Mouse (Mus musculus): Measurements from ENCODE around the gene Armh1. TPM values are rescaled to one million over a fixed set of nuclear protein-coding genes. Genes with fewer than 3 reads are reported as not detected.

The Armh1 gene
- polyA plus RNA-seq, 1 experiment = 0.25 TPM

DNA sequence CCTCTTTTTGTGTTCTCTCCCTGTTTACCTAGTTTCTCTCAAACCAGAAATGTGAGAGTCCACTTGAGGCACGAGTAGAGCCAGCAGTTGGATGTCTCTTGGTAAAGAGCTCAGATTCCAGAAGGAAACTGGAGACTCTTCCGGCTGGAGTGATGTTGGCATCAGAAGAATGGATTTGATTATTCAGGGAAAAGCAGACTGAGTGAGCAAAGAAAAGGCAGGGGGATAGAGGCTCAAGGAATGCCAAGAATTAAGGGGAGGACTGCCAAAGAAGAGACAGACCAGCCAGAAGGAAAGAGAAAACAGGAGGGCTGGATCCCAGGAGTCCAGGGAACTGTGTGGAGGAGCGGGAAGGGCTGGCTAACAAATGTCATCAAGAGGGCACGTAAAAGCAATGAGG is 16.1 kb downstream of the Armh1 start:
- TF ChIP-seq CTCF (conservative IDR thresholded peaks at IDR 0.05; ENCODE audit: insufficient read depth, insufficient read length, low read depth, low read length) = no peak
- TF ChIP-seq POLR2A (IDR thresholded peaks at IDR 0.05; ENCODE audit: low read depth, low read length) = no peak
- H3K27ac ChIP-seq (ENCODE audit: insufficient read depth, low read depth, low read length) = no peak overlapping the region
- no peaks in the 10 kb centered on the region for H3K4me1 ChIP-seq (ENCODE audit: control insufficient read depth, insufficient read depth, low read length)
- DNase-seq = no peak
- no peak overlapping the region for H3K4me3 ChIP-seq (ENCODE audit: insufficient read depth, low read depth, low read length)
- H3K36me3 ChIP-seq (ENCODE audit: control insufficient read depth, insufficient read depth, low read length) = no peaks in the 10 kb centered on the region
- 69% methylated on average over 4 of the region's 4 CpGs for WGBS
- H3K27me3 ChIP-seq (replicated peaks; ENCODE audit: control insufficient read depth, insufficient read depth, low read length) = no peaks in the 10 kb centered on the region

DNA sequence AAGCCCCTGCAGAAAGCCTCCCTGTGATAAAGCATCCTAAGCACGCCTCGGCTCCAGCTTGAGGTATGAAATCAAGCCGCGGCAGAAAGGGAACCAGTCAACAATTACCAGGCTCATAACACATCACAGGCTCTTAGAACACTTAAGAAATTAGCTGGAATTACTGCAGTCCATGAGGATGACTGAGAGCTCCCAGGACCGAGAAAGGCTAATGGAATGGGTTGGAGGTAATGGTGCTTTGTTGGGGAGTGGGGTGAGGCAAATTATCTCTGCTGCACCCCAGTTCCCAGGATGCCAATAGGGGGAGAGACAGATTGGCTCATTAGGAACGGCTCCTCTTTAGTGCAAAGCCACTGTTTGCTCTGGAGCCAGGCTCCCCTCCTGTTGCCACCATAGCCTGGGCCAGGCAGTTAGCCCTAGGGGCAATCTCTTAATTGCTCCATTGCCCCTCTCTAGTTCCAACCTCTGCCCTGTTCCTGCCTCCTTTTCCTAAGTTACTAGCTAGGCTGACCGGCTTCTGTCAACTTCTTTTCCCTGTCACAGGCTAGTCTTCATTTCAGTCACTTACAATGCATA is 17.7 kb downstream of the Armh1 start:
- Histone ChIP-seq H3K27ac (ENCODE audit: insufficient read depth, low read depth, low read length) (no peak overlapping the region), H3K27me3 (replicated peaks; ENCODE audit: control insufficient read depth, insufficient read depth, low read length) (no peaks in the 10 kb centered on the region), H3K4me1 (ENCODE audit: control insufficient read depth, insufficient read depth, low read length) (no peaks in the 10 kb centered on the region), H3K36me3 (ENCODE audit: control insufficient read depth, insufficient read depth, low read length) (no peaks in the 10 kb centered on the region), H3K4me3 (ENCODE audit: insufficient read depth, low read depth, low read length) (no peak overlapping the region)
- WGBS = 48% methylated on average over 7 of the region's 7 CpGs
- no peak for DNase-seq
- TF ChIP-seq CTCF (conservative IDR thresholded peaks at IDR 0.05; ENCODE audit: insufficient read depth, insufficient read length, low read depth, low read length) = no peak
- TF ChIP-seq POLR2A (IDR thresholded peaks at IDR 0.05; ENCODE audit: low read depth, low read length) = no peak

DNA sequence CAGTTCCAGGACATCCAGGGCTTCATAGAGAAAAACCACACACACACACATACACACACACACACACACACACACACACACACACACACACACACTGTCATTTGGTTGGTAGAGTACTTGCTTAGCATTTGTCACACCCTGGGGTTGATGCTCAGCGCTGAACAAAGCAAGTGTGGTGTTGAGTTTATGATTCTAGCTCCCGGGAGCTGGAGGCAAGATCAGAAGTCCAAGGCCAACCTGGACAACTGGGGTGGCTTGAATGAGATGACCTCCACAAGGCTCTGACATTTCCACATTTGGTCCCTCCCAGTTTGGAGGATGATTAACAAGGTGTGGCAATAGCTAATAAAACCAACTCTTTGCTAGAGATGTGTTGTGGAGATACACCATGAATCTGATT is 20.7 kb downstream of the Armh1 start:
- H3K27ac ChIP-seq (ENCODE audit: insufficient read depth, low read depth, low read length) = no peak overlapping the region
- DNase-seq = peak; percentile 11
- no peak overlapping the region for H3K4me3 ChIP-seq (ENCODE audit: insufficient read depth, low read depth, low read length)
- TF ChIP-seq CTCF (conservative IDR thresholded peaks at IDR 0.05; ENCODE audit: insufficient read depth, insufficient read length, low read depth, low read length) (no peak), POLR2A (IDR thresholded peaks at IDR 0.05; ENCODE audit: low read depth, low read length) (no peak)
- H3K36me3 ChIP-seq (ENCODE audit: control insufficient read depth, insufficient read depth, low read length) = no peaks in the 10 kb centered on the region
- H3K4me1 ChIP-seq (ENCODE audit: control insufficient read depth, insufficient read depth, low read length) = no peaks in the 10 kb centered on the region
- H3K27me3 ChIP-seq (replicated peaks; ENCODE audit: control insufficient read depth, insufficient read depth, low read length) = no peaks in the 10 kb centered on the region
- 49% methylated on average over 2 of the region's 2 CpGs for WGBS

DNA sequence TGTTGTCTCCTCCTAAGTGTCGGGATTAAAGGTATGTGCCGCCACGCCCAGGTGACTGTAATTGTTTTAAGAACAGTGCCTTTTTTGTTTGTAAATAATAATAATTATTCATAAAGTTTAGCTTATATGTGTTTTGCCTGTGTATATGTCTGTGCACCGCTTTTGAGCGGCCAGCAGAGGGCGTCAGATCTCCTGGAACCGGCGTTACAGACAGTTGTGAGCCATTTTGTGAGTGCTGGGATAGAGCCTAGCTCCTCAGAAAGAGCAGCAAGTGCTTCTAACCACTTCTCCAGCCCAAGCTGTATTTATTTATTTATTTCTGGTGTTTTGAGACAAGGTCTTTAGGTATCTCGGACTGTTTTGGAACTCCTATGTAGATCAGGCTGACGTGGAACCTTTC is 21.6 kb downstream of the Armh1 start:
- TF ChIP-seq POLR2A (IDR thresholded peaks at IDR 0.05; ENCODE audit: low read depth, low read length) (no peak), CTCF (conservative IDR thresholded peaks at IDR 0.05; ENCODE audit: insufficient read depth, insufficient read length, low read depth, low read length) (peak; percentile 49)
- DNase-seq = no peak
- Histone ChIP-seq H3K4me3 (ENCODE audit: insufficient read depth, low read depth, low read length) (no peak overlapping the region), H3K27me3 (replicated peaks; ENCODE audit: control insufficient read depth, insufficient read depth, low read length) (no peaks in the 10 kb centered on the region), H3K4me1 (ENCODE audit: control insufficient read depth, insufficient read depth, low read length) (no peaks in the 10 kb centered on the region), H3K27ac (ENCODE audit: insufficient read depth, low read depth, low read length) (no peak overlapping the region), H3K36me3 (ENCODE audit: control insufficient read depth, insufficient read depth, low read length) (no peaks in the 10 kb centered on the region)
- WGBS = 71% methylated on average over 10 of the region's 10 CpGs

DNA sequence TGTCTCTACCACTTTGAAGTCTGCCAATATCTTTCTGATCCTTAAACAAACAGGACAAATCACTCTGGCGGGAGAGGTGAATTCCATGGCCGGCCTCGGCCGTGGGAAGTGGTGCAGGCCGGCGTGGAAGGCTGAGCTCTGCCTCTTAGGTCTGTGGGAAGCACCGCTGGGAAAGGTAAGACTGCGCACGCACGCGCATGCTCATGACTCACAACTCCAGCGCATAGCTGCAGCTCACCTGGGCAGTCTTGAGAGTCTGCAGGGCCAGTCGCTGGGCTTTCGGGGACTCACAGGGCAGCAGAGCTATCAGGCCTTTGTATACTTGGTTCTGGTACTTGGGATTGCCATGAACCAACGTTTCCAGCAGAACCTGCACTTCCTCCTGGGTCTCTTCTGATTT is 22.3 kb downstream of the Armh1 start:
- H3K36me3 ChIP-seq (ENCODE audit: control insufficient read depth, insufficient read depth, low read length) = no peaks in the 10 kb centered on the region
- 77% methylated on average over 15 of the region's 15 CpGs for WGBS

DNA sequence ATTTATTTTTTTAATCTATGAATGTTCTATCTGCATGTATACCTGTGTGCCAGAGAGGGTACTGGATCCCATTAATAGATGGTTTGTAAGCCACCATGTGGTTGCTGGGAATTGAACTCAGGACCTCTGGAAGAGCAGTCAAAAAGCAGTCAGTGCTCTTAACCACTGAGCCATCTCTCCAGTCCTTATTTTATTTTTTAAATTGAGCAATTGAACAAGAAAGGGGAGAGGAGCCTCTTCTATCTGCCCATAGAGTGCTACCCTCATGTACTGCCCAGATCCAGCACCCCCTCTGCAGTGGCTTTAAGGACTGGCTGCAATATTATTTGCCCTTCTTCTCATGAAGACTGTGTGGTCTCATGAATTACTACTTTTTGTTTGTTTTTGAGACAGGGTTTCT is 26.7 kb downstream of the Armh1 start:
- no peak overlapping the region for H3K27ac ChIP-seq (ENCODE audit: insufficient read depth, low read depth, low read length)
- no peak overlapping the region for H3K4me3 ChIP-seq (ENCODE audit: insufficient read depth, low read depth, low read length)
- H3K4me1 ChIP-seq (ENCODE audit: control insufficient read depth, insufficient read depth, low read length) = no peaks in the 10 kb centered on the region
- TF ChIP-seq CTCF (conservative IDR thresholded peaks at IDR 0.05; ENCODE audit: insufficient read depth, insufficient read length, low read depth, low read length) (no peak), POLR2A (IDR thresholded peaks at IDR 0.05; ENCODE audit: low read depth, low read length) (no peak)
- H3K36me3 ChIP-seq (ENCODE audit: control insufficient read depth, insufficient read depth, low read length) = no peaks in the 10 kb centered on the region
- no peaks in the 10 kb centered on the region for H3K27me3 ChIP-seq (replicated peaks; ENCODE audit: control insufficient read depth, insufficient read depth, low read length)
- DNase-seq = no peak

More for the DNA sequence above, 22.3 kb downstream of the Armh1 start:
- Histone ChIP-seq H3K4me1 (ENCODE audit: control insufficient read depth, insufficient read depth, low read length) (no peaks in the 10 kb centered on the region), H3K4me3 (ENCODE audit: insufficient read depth, low read depth, low read length) (no peak overlapping the region), H3K27me3 (replicated peaks; ENCODE audit: control insufficient read depth, insufficient read depth, low read length) (no peaks in the 10 kb centered on the region), H3K27ac (ENCODE audit: insufficient read depth, low read depth, low read length) (no peak overlapping the region)
- DNase-seq = no peak
- TF ChIP-seq POLR2A (IDR thresholded peaks at IDR 0.05; ENCODE audit: low read depth, low read length) (no peak), CTCF (conservative IDR thresholded peaks at IDR 0.05; ENCODE audit: insufficient read depth, insufficient read length, low read depth, low read length) (no peak)

DNA sequence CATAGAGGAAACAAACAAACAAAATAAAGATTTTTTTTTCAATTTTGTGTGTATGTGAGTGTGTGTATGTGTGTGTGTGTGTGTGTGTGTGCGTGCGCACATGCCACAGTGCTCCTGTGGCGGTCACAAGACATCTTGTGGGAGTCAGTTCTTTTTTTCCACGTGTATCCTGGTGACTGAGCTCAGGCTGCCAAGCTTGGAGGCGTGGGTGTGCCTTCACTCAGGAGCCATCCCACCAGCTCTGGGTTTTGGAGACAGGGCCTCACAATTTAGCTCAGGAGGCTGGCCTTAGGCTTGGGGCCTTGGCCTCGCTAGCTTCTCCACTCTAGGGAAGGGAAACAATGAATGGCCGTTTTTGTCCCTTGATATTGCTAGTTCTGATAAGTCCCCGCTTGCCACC is 27.8 kb downstream of the Armh1 start:
- H3K36me3 ChIP-seq (ENCODE audit: control insufficient read depth, insufficient read depth, low read length) = no peaks in the 10 kb centered on the region
- DNase-seq = no peak
- H3K27me3 ChIP-seq (replicated peaks; ENCODE audit: control insufficient read depth, insufficient read depth, low read length) = no peaks in the 10 kb centered on the region
- H3K4me3 ChIP-seq (ENCODE audit: insufficient read depth, low read depth, low read length) = no peak overlapping the region
- no peaks in the 10 kb centered on the region for H3K4me1 ChIP-seq (ENCODE audit: control insufficient read depth, insufficient read depth, low read length)
- TF ChIP-seq CTCF (conservative IDR thresholded peaks at IDR 0.05; ENCODE audit: insufficient read depth, insufficient read length, low read depth, low read length) (no peak), POLR2A (IDR thresholded peaks at IDR 0.05; ENCODE audit: low read depth, low read length) (no peak)
- no peak overlapping the region for H3K27ac ChIP-seq (ENCODE audit: insufficient read depth, low read depth, low read length)
- WGBS = 87% methylated on average over 8 of the region's 8 CpGs

Measured in kidney, adult 2 months (tissue).